Mouse (Mus musculus) colon, adult 2 months (tissue): ENCODE measurements around the gene Rhov. TPM values are rescaled to one million over a fixed set of nuclear protein-coding genes. Genes with fewer than 3 reads are reported as not detected.

Experiments used
- polyA plus RNA-seq: library from polyadenylated mRNA; depleted of rRNA; stranded (reverse); fragments of >200 nt; gene quantifications from 2 replicates; pipeline ENCODE4 v1.2.3, GENCODE M21; 2012; rRNA removed

Rhov gene
- 1.8 and 3.2 TPM in 2 replicates for polyA plus RNA-seq

GRCm38 (mm10) chr2:119270643-119271331, at the start of gene Rhov:
TSS of gene Rhov (minus strand) at chr2:119271272.

GRCm38 (mm10) chr2:119288270-119288882, 17.3 kb upstream of the Rhov start, which contains the start of gene Vps18:
TSS of gene Vps18 (plus strand) at chr2:119288740.

GRCm38 (mm10) chr2:119237210-119237870, 33.7 kb downstream of the Rhov start, which contains the start of gene Spint1:
TSS of gene Spint1 (plus strand) at chr2:119237362.

GRCm38 (mm10) chr2:119229775-119230704, 41.0 kb downstream of the Rhov start, which contains the start of gene Ppp1r14d:
TSS of gene Ppp1r14d (minus strand) at chr2:119229906.

Other genes starting within 250 kb of the Rhov start
- 12.2 and 16.1 TPM in 2 replicates for gene Ccdc32, start 241.9 kb downstream of the Rhov start, polyA plus RNA-seq
- 3.6 and 3.7 TPM in 2 replicates for gene Rpusd2, start 236.5 kb downstream of the Rhov start, polyA plus RNA-seq
- gene Knl1, start 224.2 kb downstream of the Rhov start, polyA plus RNA-seq = 0.27 and 0.31 TPM in 2 replicates
- gene Rad51, start 158.5 kb downstream of the Rhov start, polyA plus RNA-seq = 4.4 and 5.0 TPM in 2 replicates
- gene Rmdn3, start 114.2 kb downstream of the Rhov start, polyA plus RNA-seq = 26.5 and 34.7 TPM in 2 replicates
- gene Gchfr, start 103.5 kb downstream of the Rhov start, polyA plus RNA-seq = 15.7 and 18.9 TPM in 2 replicates
- gene Gm14137, start 96.8 kb downstream of the Rhov start, polyA plus RNA-seq = 0.47 and 0.71 TPM in 2 replicates
- gene Zfyve19, start 62.7 kb downstream of the Rhov start, polyA plus RNA-seq = 42.7 and 54.3 TPM in 2 replicates
- gene Dnajc17, start 62.5 kb downstream of the Rhov start, polyA plus RNA-seq = 2.9 and 3.2 TPM in 2 replicates
- gene Ppp1r14d, start 41.4 kb downstream of the Rhov start, polyA plus RNA-seq = 144 and 175 TPM in 2 replicates
- 184 and 201 TPM in 2 replicates for gene Spint1, start 33.9 kb downstream of the Rhov start, polyA plus RNA-seq
- gene Vps18, start 17.5 kb upstream of the Rhov start, polyA plus RNA-seq = 22.5 and 26.7 TPM in 2 replicates
- gene Dll4, start 54.5 kb upstream of the Rhov start, polyA plus RNA-seq = 19.7 and 19.8 TPM in 2 replicates
- gene Chac1, start 80.0 kb upstream of the Rhov start, polyA plus RNA-seq = 3.1 and 4.5 TPM in 2 replicates
- gene Ino80, start 206.4 kb upstream of the Rhov start, polyA plus RNA-seq = 6.0 and 6.3 TPM in 2 replicates